Mouse (Mus musculus): Measurements from ENCODE around the gene Cops9.

Gene Cops9

GRCm38 (mm10) chr1:92646111-92646510 is 4.3 kb upstream of the Cops9 start:
- DNase-seq, result no peak

GRCm38 (mm10) chr1:92644916-92645315 is 3.1 kb upstream of the Cops9 start:
- DNase-seq, result no peak

- DNase-seq, result peak in 1 of 2 experiments; percentile 3
Measured at GRCm38 (mm10) chr1:92643691-92644090, 1.9 kb upstream of the Cops9 start.

- DNase-seq, result peak in 1 of 2 experiments; percentile 1
Measured at GRCm38 (mm10) chr1:92640393-92640792, 1.4 kb downstream of the Cops9 start.

- no peak for DNase-seq
Measured at GRCm38 (mm10) chr1:92638736-92639135, 3.0 kb downstream of the Cops9 start.

GRCm38 (mm10) chr1:92638181-92638580 is 3.6 kb downstream of the Cops9 start:
- peak in 1 of 2 experiments; percentile 4 for DNase-seq

GRCm38 (mm10) chr1:92637501-92638172 is 4.1 kb downstream of the Cops9 start:
- peak in 1 of 2 experiments; percentile 4 for DNase-seq

- peak in 1 of 2 experiments; percentile 8 for DNase-seq
Measured at GRCm38 (mm10) chr1:92636676-92637075, 5.1 kb downstream of the Cops9 start.

GRCm38 (mm10) chr1:92636015-92636414 is 5.8 kb downstream of the Cops9 start:
- peak in 1 of 2 experiments; percentile 9 for DNase-seq

- peak in 1 of 2 experiments; percentile 7 for DNase-seq
Measured at GRCm38 (mm10) chr1:92634976-92635599, 6.7 kb downstream of the Cops9 start.

- peak in 1 of 2 experiments; percentile 2 for DNase-seq
Measured at GRCm38 (mm10) chr1:92634569-92634968, 7.2 kb downstream of the Cops9 start.

- DNase-seq, result no peak
Measured at GRCm38 (mm10) chr1:92633726-92634125, 8.1 kb downstream of the Cops9 start.

- DNase-seq, result peak in 1 of 2 experiments; percentile 2
Measured at GRCm38 (mm10) chr1:92632948-92633347, 8.8 kb downstream of the Cops9 start.

- no peak for DNase-seq
Measured at GRCm38 (mm10) chr1:92632196-92632595, 9.6 kb downstream of the Cops9 start.

GRCm38 (mm10) chr1:92628227-92628626 is 13.6 kb downstream of the Cops9 start:
- DNase-seq, result no peak

- DNase-seq, result no peak
Measured at GRCm38 (mm10) chr1:92618360-92618759, 23.4 kb downstream of the Cops9 start.

GRCm38 (mm10) chr1:92617488-92617887 is 24.3 kb downstream of the Cops9 start, which contains the start of gene Olfr12:
Gene Olfr12 (plus strand): TSS chr1:92617788.
- no peak for DNase-seq

- no peak for DNase-seq
Measured at GRCm38 (mm10) chr1:92616046-92616445, 25.7 kb downstream of the Cops9 start.

GRCm38 (mm10) chr1:92614516-92614915 is 27.3 kb downstream of the Cops9 start:
- no peak for DNase-seq

GRCm38 (mm10) chr1:92613175-92613574 is 28.6 kb downstream of the Cops9 start:
- DNase-seq, result no peak

GRCm38 (mm10) chr1:92611008-92611407 is 30.8 kb downstream of the Cops9 start:
- peak; percentile 63 to 79 for DNase-seq

GRCm38 (mm10) chr1:92607711-92608110 is 34.1 kb downstream of the Cops9 start:
- DNase-seq, result no peak

GRCm38 (mm10) chr1:92605482-92605881 is 36.3 kb downstream of the Cops9 start, which contains the start of gene Olfr1410:
Gene Olfr1410 (plus strand): TSS chr1:92605782.
- DNase-seq, result no peak

- no peak for DNase-seq
Measured at GRCm38 (mm10) chr1:92596019-92596418, 45.8 kb downstream of the Cops9 start.

All from cerebellum, postnatal 25 days (tissue).